Mouse (Mus musculus): ENCODE data around the gene Rapgef2.

DNA sequence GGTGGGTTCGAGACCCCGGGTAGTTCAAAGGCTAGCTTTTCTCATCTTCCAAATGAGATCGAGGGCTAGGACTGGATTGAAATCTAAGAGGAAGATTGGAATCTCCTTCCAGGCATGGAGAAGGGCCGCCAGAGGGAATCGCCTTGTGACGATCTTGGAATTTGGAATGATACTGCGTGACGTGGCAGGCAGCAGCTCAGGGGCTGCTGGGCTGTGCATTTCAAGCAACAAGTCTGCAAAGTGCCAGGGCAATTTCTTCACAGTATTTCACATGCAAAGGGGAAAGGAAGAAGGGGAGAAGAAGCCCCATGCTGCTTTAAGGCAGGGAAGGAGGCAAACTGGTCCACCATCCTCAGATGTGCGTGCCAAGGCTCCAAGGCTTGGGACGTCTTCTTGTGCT lies 222.2 kb downstream of the Rapgef2 start:
- TF ChIP-seq CTCF (IDR thresholded peaks at IDR 0.05; ENCODE audit: insufficient read depth, low read length) (no peak), POLR2A (IDR thresholded peaks at IDR 0.05; ENCODE audit: borderline replicate concordance, extremely low read depth, low read depth, low read length) (no peak)

Measured in lung, adult 2 months (tissue).